Mouse (Mus musculus) limb, embryonic 11.5 days (tissue): ENCODE results near the gene L1cam. TPM values are rescaled to one million over a fixed set of nuclear protein-coding genes. Genes with fewer than 3 reads are reported as not detected.

ENCODE experiments used
- ATAC-seq: fragments of 200-750 bp; cut with Nextera tagmentation; 2 replicates; pipeline ENCODE4 v1.8.0; 2017; ENCODE audit warnings: low read depth; ENCODE audit not compliant: insufficient number of reproducible peaks, low FRiP score, low TSS enrichment
- DNase-seq: peaks from one replicate; pipeline ENCODE4 v3.0.0-alpha.2; 2015; ENCODE audit warnings: low spot score
- H3K27ac ChIP-seq: fragments of 300-500 bp; sonication (generic); replicated peaks from 2 replicates; pipeline ENCODE4 v1.5.1; 2014; ENCODE audit warnings: low read depth, mild to moderate bottlenecking, low read length
- H3K27me3 ChIP-seq: fragments of 300-500 bp; sonication (generic); 2 replicates; pipeline ENCODE4 v1.6.1; 2014; ENCODE audit warnings: mild to moderate bottlenecking, low read length, mixed read lengths; ENCODE audit not compliant: control insufficient read depth, insufficient read depth
- H3K36me3 ChIP-seq: fragments of 300-500 bp; sonication (generic); 2 replicates; pipeline ENCODE4 v1.6.1; 2014; ENCODE audit warnings: mild to moderate bottlenecking, low read length, moderate library complexity, mixed read lengths; ENCODE audit not compliant: control insufficient read depth, insufficient read depth
- H3K4me1 ChIP-seq: fragments of 300-500 bp; sonication (generic); 2 replicates; pipeline ENCODE4 v1.6.1; 2014; ENCODE audit warnings: low read length, mixed read lengths; ENCODE audit not compliant: control insufficient read depth, insufficient read depth
- H3K4me2 ChIP-seq: fragments of 300-500 bp; sonication (generic); 2 replicates; pipeline ENCODE4 v1.6.1; 2014; ENCODE audit warnings: low read depth, mild to moderate bottlenecking, moderate library complexity; ENCODE audit not compliant: severe bottlenecking
- H3K4me3 ChIP-seq: fragments of 300-500 bp; sonication (generic); 2 replicates; pipeline ENCODE4 v1.5.1; 2014; ENCODE audit warnings: low read depth, low read length
- H3K9ac ChIP-seq: fragments of 300-500 bp; sonication (generic); 2 replicates; pipeline ENCODE4 v1.6.1; 2014; ENCODE audit warnings: mild to moderate bottlenecking, low read length
- H3K9me3 ChIP-seq: fragments of 300-500 bp; sonication (generic); 2 replicates; pipeline ENCODE4 v1.6.1; 2016; ENCODE audit warnings: low read length; ENCODE audit not compliant: control insufficient read depth
- WGBS: fragments of 180-500 bp; shearing (Covaris S2); extraction: QIAGEN DNeasy Blood & Tissue Kit; methylation state at CpG from one replicate; pipeline ENCODE4 v1.1.7; 2014; 5-methylcytosine and 5-hydroxymethylcytosine counted together
- polyA plus RNA-seq: library from polyadenylated mRNA; unstranded; fragments of >200 nt; fragmentation: Nextera tagmentation; extraction: Ambion mirVana; gene quantifications from 2 replicates; pipeline ENCODE4 v1.2.1, GENCODE M21; 2014

Gene L1cam
- 0.85 and 1.2 TPM in 2 replicates for polyA plus RNA-seq

GRCm38 (mm10) chrX:73895719-73896118, at the start of gene L1cam:
L1cam (minus strand) TSS chrX:73896105.
- H3K36me3 ChIP-seq: no peaks in the 10 kb centered on the region
- no peak within 1 kb of the TSS for H3K4me2 ChIP-seq
- H3K4me3 ChIP-seq: no peak within 1 kb of the TSS
- no peak for ATAC-seq
- DNase-seq: peak; percentile 59
- H3K9ac ChIP-seq: no peak within 1 kb of the TSS
- 23% methylated on average over 2 of the region's 2 CpGs for WGBS
- H3K9me3 ChIP-seq: no peaks in the 10 kb centered on the region
- no peak within 1 kb of the TSS for H3K27ac ChIP-seq
- H3K4me1 ChIP-seq: no peaks in the 10 kb centered on the region
- no peaks in the 10 kb centered on the region for H3K27me3 ChIP-seq

- no peak overlapping the region for H3K9ac ChIP-seq
- no peak overlapping the region for H3K27ac ChIP-seq
- H3K4me1 ChIP-seq: no peaks in the 10 kb centered on the region
- no peak overlapping the region for H3K4me2 ChIP-seq
- no peak for ATAC-seq
- no peak for DNase-seq
- H3K36me3 ChIP-seq: peaks cover 11% of the 10 kb centered on the region; the same call in 1 of the 2 replicates
- H3K9me3 ChIP-seq: no peaks in the 10 kb centered on the region
- H3K4me3 ChIP-seq: no peak overlapping the region
- H3K27me3 ChIP-seq: no peaks in the 10 kb centered on the region
- 92% methylated on average over 2 of the region's 2 CpGs for WGBS
Observed at GRCm38 (mm10) chrX:73942294-73942693, 46.4 kb upstream of the L1cam start.

GRCm38 (mm10) chrX:73941860-73942259, 46.0 kb upstream of the L1cam start:
- no peak for ATAC-seq
- Histone ChIP-seq H3K4me3 (no peak overlapping the region), H3K27ac (no peak overlapping the region), H3K27me3 (no peaks in the 10 kb centered on the region), H3K9me3 (no peaks in the 10 kb centered on the region), H3K9ac (no peak overlapping the region), H3K4me1 (no peaks in the 10 kb centered on the region), H3K36me3 (peaks cover 11% of the 10 kb centered on the region; the same call in 1 of the 2 replicates), H3K4me2 (no peak overlapping the region)
- 94% methylated on average over 2 of the region's 2 CpGs for WGBS
- no peak for DNase-seq

GRCm38 (mm10) chrX:73931871-73932270, 36.0 kb upstream of the L1cam start:
- Histone ChIP-seq H3K27me3 (no peaks in the 10 kb centered on the region), H3K9me3 (no peaks in the 10 kb centered on the region), H3K4me1 (no peaks in the 10 kb centered on the region), H3K27ac (no peak overlapping the region), H3K4me2 (no peak overlapping the region), H3K9ac (no peak overlapping the region), H3K4me3 (no peak overlapping the region), H3K36me3 (no peaks in the 10 kb centered on the region)
- no peak for DNase-seq
- ATAC-seq: no peak
- 75% methylated on average over 2 of the region's 2 CpGs for WGBS

- ATAC-seq (peak; percentile 62; the same call in 1 of the 2 replicates), DNase-seq (peak; percentile 50)
- H3K9me3 ChIP-seq: no peaks in the 10 kb centered on the region
- H3K4me3 ChIP-seq: no peak within 1 kb of the TSS
- no peaks in the 10 kb centered on the region for H3K4me1 ChIP-seq
- peak within 1 kb of the TSS; percentile 20; the same call in 1 of the 2 replicates for H3K4me2 ChIP-seq
- H3K27me3 ChIP-seq: no peaks in the 10 kb centered on the region
- no peak within 1 kb of the TSS for H3K9ac ChIP-seq
- H3K36me3 ChIP-seq: no peaks in the 10 kb centered on the region
- no peak within 1 kb of the TSS for H3K27ac ChIP-seq
- 37% methylated on average over 17 of the region's 17 CpGs for WGBS
Observed at GRCm38 (mm10) chrX:73930402-73931062, 34.6 kb upstream of the L1cam start, which contains the start of gene Renbp. Renbp (minus strand) TSS chrX:73930850.

GRCm38 (mm10) chrX:73922550-73922882, 26.6 kb upstream of the L1cam start:
- Histone ChIP-seq H3K9me3 (no peaks in the 10 kb centered on the region), H3K36me3 (no peaks in the 10 kb centered on the region), H3K4me2 (peak overlapping the region; percentile 58), H3K4me3 (peak overlapping the region; percentile 49), H3K4me1 (no peaks in the 10 kb centered on the region), H3K9ac (peak overlapping the region; percentile 56; the same call in 1 of the 2 replicates), H3K27ac (no peak overlapping the region), H3K27me3 (no peaks in the 10 kb centered on the region)
- WGBS: 78% methylated on average over 8 of the region's 8 CpGs
- ATAC-seq: no peak
- no peak for DNase-seq

GRCm38 (mm10) chrX:73921823-73922549, 26.1 kb upstream of the L1cam start, which contains the start of the genes Arhgap4 and Naa10:
Arhgap4 (minus strand) TSS chrX:73921870.
Naa10 (minus strand) TSS chrX:73921944.
- Histone ChIP-seq H3K36me3 (no peaks in the 10 kb centered on the region), H3K9me3 (no peaks in the 10 kb centered on the region), H3K4me2 (peak within 1 kb of the TSS; percentile 58), H3K27me3 (no peaks in the 10 kb centered on the region), H3K4me1 (no peaks in the 10 kb centered on the region), H3K27ac (no peak within 1 kb of the TSS), H3K9ac (peak within 1 kb of the TSS; percentile 66), H3K4me3 (peak within 1 kb of the TSS; percentile 49)
- WGBS: 17% methylated on average over 43 of the region's 43 CpGs
- DNase-seq (peak; percentile 83), ATAC-seq (peak; percentile 96)

GRCm38 (mm10) chrX:73921285-73921822, 25.4 kb upstream of the L1cam start:
- DNase-seq: no peak

More at GRCm38 (mm10) chrX:73921285-73921822, 25.4 kb upstream of the L1cam start:
- ATAC-seq: peak; percentile 10; the same call in 1 of the 2 replicates
- WGBS: 25% methylated on average over 34 of the region's 34 CpGs
- peak overlapping the region; percentile 47 for H3K4me2 ChIP-seq
- peak overlapping the region; percentile 66 for H3K9ac ChIP-seq
- peak overlapping the region; percentile 49 for H3K4me3 ChIP-seq
- H3K27me3 ChIP-seq: no peaks in the 10 kb centered on the region
- no peaks in the 10 kb centered on the region for H3K4me1 ChIP-seq
- no peaks in the 10 kb centered on the region for H3K36me3 ChIP-seq
- H3K27ac ChIP-seq: no peak overlapping the region
- no peaks in the 10 kb centered on the region for H3K9me3 ChIP-seq
